Mouse (Mus musculus) heart, embryonic 11.5 days (tissue): ENCODE results near the gene Reep3. TPM values are rescaled to one million over a fixed set of nuclear protein-coding genes. Genes with fewer than 3 reads are reported as not detected.

ENCODE experiments used
- ATAC-seq: fragments of 200-750 bp; cut with Nextera tagmentation; replicated peaks from 2 replicates; pipeline ENCODE4 v1.8.0; 2017; ENCODE audit warnings: moderate library complexity; ENCODE audit not compliant: insufficient number of reproducible peaks, low FRiP score, low TSS enrichment
- H3K27ac ChIP-seq: fragments of 300-500 bp; sonication (generic); 2 replicates; pipeline ENCODE4 v1.5.1; 2014; ENCODE audit warnings: mild to moderate bottlenecking, low read depth, low read length
- H3K27me3 ChIP-seq: fragments of 300-500 bp; sonication (generic); 2 replicates; pipeline ENCODE4 v1.6.1; 2014; ENCODE audit warnings: mild to moderate bottlenecking, low read length, mixed read lengths; ENCODE audit not compliant: control insufficient read depth, insufficient read depth
- H3K36me3 ChIP-seq: fragments of 300-500 bp; sonication (generic); 2 replicates; pipeline ENCODE4 v1.6.1; 2014; ENCODE audit warnings: mild to moderate bottlenecking, low read length, moderate library complexity, mixed read lengths; ENCODE audit not compliant: control insufficient read depth, insufficient read depth
- H3K4me1 ChIP-seq: fragments of 300-500 bp; sonication (generic); 2 replicates; pipeline ENCODE4 v1.6.1; 2014; ENCODE audit warnings: low read length; ENCODE audit not compliant: control insufficient read depth, insufficient read depth
- H3K4me2 ChIP-seq: fragments of 300-500 bp; sonication (generic); 2 replicates; pipeline ENCODE4 v1.6.1; 2014; ENCODE audit warnings: mild to moderate bottlenecking, moderate library complexity
- H3K4me3 ChIP-seq: fragments of 300-500 bp; sonication (generic); 2 replicates; pipeline ENCODE4 v1.5.1; 2014; ENCODE audit warnings: low read depth, low read length
- H3K9ac ChIP-seq: fragments of 300-500 bp; sonication (generic); 2 replicates; pipeline ENCODE4 v1.6.1; 2014; ENCODE audit warnings: mild to moderate bottlenecking, low read depth, low read length, moderate library complexity
- H3K9me3 ChIP-seq: fragments of 300-500 bp; sonication (generic); replicated peaks from 2 replicates; pipeline ENCODE4 v1.6.1; 2016; ENCODE audit warnings: low read length; ENCODE audit not compliant: control insufficient read depth
- WGBS: fragments of 180-500 bp; shearing (Covaris S2); extraction: QIAGEN DNeasy Blood & Tissue Kit; methylation state at CpG from one replicate; pipeline ENCODE4 v1.1.7; 2014; ENCODE audit not compliant: insufficient replicate concordance; 5-methylcytosine and 5-hydroxymethylcytosine counted together
- polyA plus RNA-seq: library from polyadenylated mRNA; unstranded; fragments of >200 nt; fragmentation: Nextera tagmentation; extraction: Ambion mirVana; gene quantifications from 2 replicates; pipeline ENCODE4 v1.2.1, GENCODE M21; 2014

The Reep3 gene
- polyA plus RNA-seq, 1 experiment from 2014 or later: 23.7 TPM

- ATAC-seq: no peak
- Histone ChIP-seq H3K27me3 (no peaks in the 10 kb centered on the region), H3K36me3 (no peaks in the 10 kb centered on the region), H3K4me3 (no peak overlapping the region), H3K27ac (no peak overlapping the region), H3K9me3 (no peaks in the 10 kb centered on the region), H3K4me2 (no peak overlapping the region), H3K4me1 (no peaks in the 10 kb centered on the region), H3K9ac (no peak overlapping the region)
- WGBS: 67% methylated on average over 5 of the region's 5 CpGs
Observed at GRCm38 (mm10) chr10:66969081-66969480, 127.7 kb downstream of the Reep3 start.

GRCm38 (mm10) chr10:66968541-66968940, 128.2 kb downstream of the Reep3 start:
- H3K4me2 ChIP-seq: no peak overlapping the region
- H3K36me3 ChIP-seq: no peaks in the 10 kb centered on the region
- ATAC-seq: no peak
- no peaks in the 10 kb centered on the region for H3K27me3 ChIP-seq
- H3K9ac ChIP-seq: no peak overlapping the region
- 59% methylated on average over 4 of the region's 4 CpGs for WGBS
- no peaks in the 10 kb centered on the region for H3K4me1 ChIP-seq
- H3K9me3 ChIP-seq: no peaks in the 10 kb centered on the region
- H3K27ac ChIP-seq: no peak overlapping the region
- no peak overlapping the region for H3K4me3 ChIP-seq

GRCm38 (mm10) chr10:66966391-66967109, 130.2 kb downstream of the Reep3 start:
- H3K9ac ChIP-seq: no peak overlapping the region
- no peak overlapping the region for H3K27ac ChIP-seq
- ATAC-seq: no peak
- no peak overlapping the region for H3K4me2 ChIP-seq
- H3K36me3 ChIP-seq: no peaks in the 10 kb centered on the region
- no peaks in the 10 kb centered on the region for H3K4me1 ChIP-seq
- H3K4me3 ChIP-seq: no peak overlapping the region
- no peaks in the 10 kb centered on the region for H3K9me3 ChIP-seq
- H3K27me3 ChIP-seq: no peaks in the 10 kb centered on the region
- WGBS: 81% methylated on average over 9 of the region's 9 CpGs

GRCm38 (mm10) chr10:66960136-66960535, 136.6 kb downstream of the Reep3 start:
- 79% methylated on average over 8 of the region's 8 CpGs for WGBS
- H3K27me3 ChIP-seq: no peaks in the 10 kb centered on the region
- no peaks in the 10 kb centered on the region for H3K4me1 ChIP-seq
- H3K36me3 ChIP-seq: no peaks in the 10 kb centered on the region
- no peak overlapping the region for H3K27ac ChIP-seq
- no peak overlapping the region for H3K9ac ChIP-seq
- ATAC-seq: no peak
- H3K4me3 ChIP-seq: no peak overlapping the region
- H3K4me2 ChIP-seq: no peak overlapping the region
- H3K9me3 ChIP-seq: no peaks in the 10 kb centered on the region

Other genes with a start within 250 kb of the Reep3 start
- gene Jmjd1c, start 820 bp downstream of the Reep3 start, polyA plus RNA-seq: 31.7 and 39.5 TPM in 2 replicates
- gene Nrbf2, start 188.4 kb upstream of the Reep3 start, polyA plus RNA-seq: 35.7 and 36.1 TPM in 2 replicates